Mouse (Mus musculus): ENCODE measurements around the gene Zbtb20. TPM values are rescaled to one million over a fixed set of nuclear protein-coding genes. Genes with fewer than 3 reads are reported as not detected.
"Not testable (repeated sequence)": the region's sequence is repeated elsewhere in the genome, so short reads cannot be mapped to it uniquely, and the experiment has no call there.

Gene Zbtb20
- total RNA-seq, 2 experiments from 2014 or later, result 167 to 189 TPM

DNA sequence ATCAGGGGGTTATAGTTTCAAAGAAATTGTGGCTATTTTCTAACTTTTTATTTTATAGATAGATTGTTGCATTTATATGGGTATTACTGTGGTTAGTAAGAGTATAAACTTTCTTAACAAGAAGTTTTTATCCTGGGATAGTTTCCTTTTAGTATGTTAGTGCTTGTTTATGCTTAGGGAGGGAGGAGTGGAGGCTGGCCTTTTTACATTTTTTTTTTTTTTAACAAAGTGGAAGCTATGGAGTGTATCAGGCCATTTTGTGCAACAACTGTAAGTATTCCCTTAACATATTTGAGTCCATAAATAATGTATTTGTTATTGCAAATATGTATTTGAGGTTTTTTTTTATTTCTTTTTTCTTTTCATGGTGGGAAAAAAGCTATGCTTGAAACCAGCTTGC lies 32.7 kb downstream of the Zbtb20 start:
- intact Hi-C loops (cut with DNase I), result no loop called here
- DNase-seq (ENCODE audit: low spot score), result no peak

DNA sequence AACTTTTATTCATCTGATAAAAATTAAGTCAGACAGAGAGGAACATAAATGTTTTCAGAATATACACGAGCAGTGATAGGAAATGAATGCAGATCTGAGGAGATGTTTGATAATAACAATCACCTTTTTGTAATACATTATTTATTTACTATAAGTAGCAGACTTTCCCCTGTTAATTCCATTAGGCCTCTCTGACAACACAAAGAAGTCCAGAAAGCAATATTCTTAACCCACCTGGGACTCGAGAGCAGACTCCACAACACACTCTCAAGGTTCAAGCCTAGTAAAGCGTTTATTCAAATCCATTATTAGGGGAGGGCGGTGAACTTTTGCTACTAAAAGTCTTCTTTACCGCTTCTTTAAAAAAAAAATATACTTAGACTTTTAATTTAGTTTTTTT lies 33.2 kb downstream of the Zbtb20 start:
- intact Hi-C loops (cut with DNase I), result no loop called here
- no peak for DNase-seq (ENCODE audit: low spot score)

DNA sequence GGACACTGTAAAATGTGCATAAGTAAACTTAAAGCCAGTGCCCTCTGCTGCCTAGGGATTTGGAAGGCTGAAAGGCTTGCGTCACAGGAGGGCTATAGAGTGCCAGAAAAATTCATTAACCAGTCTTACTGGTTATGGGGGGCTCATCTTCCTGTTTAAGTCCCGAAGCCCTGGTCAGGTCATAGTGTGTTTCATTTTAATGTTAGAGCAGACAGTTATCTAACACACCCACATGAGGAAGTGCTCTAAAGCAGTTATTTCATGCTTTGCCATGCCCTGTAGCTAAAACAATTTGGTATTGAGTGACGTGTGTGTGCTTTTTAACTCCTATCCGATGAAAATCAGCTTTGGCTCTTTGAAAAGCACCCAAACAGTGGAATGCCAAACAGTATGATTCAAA lies 34.3 kb downstream of the Zbtb20 start:
- intact Hi-C loops (cut with DNase I), result loop anchor here (5.0 to 10.0 kb wide), 3 partner anchors 455 to 665 kb away; no protein-coding TSS in a partner anchor
- no peak for DNase-seq (ENCODE audit: low spot score)

DNA sequence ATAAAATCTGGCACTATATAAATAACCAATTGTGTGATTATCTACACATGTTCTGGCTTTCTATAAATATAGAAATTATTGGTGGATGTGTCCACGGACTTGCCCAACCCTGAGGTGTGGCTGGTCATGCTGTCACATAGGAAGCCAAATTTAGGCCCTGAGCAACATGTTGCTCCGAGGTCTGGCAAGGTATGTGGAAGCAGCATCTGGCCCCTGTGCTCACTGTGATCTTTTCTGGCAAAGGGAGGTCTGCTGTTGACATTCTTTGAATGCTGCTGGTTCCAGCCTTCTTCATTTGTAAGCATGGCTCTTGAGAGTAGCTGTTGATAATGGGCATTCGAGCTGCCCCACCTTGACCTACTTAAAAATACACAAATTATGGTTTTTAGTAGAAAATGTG lies 35.0 kb downstream of the Zbtb20 start:
- peak; percentile 31 for DNase-seq (ENCODE audit: low spot score)
- intact Hi-C loops (cut with DNase I), result loop anchor here (5.0 to 10.0 kb wide), 3 partner anchors 454 to 664 kb away; no protein-coding TSS in a partner anchor

DNA sequence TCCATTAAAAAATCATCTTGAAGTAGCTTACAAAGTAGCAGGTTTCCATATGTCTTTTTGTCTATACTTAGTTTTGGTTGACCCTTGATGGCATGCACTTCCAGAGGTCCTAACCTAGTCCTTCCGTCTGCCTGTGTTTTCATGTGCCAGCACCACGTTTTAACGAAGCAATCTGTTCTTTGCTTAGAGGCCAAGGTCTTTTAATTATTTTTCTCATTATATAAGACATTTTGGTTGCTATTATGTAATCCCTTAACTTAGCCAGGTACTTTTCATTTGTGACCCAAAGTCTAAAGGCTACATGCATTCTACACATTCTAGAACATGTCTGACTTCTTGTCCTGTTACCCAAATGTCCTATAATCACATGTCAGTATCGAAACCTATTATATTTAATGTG lies 35.6 kb downstream of the Zbtb20 start:
- intact Hi-C loops (cut with DNase I), result loop anchor here (5.0 to 10.0 kb wide), 3 partner anchors 453 to 663 kb away; no protein-coding TSS in a partner anchor
- no peak for DNase-seq (ENCODE audit: low spot score)

DNA sequence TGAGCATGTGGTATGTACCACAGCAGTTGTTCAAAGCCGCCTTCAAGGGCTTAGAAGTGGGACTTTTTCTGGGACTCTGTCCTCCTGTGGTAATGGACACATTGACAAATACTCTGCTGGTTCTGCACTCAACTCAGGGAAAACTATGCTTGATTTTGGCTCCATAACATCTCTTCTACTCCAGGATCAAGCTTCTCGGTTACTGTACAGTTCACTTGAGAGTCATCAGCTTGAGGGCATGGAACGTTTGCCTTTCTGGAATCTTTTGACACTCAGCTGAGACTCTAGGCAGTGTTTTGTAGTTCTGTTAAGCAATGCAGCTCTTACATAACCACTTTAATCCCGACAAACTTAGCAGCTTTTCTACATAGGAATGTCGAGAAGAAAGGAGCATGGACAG lies 36.1 kb downstream of the Zbtb20 start:
- intact Hi-C loops (cut with DNase I), result loop anchor here (5.0 to 10.0 kb wide), 3 partner anchors 453 to 663 kb away; no protein-coding TSS in a partner anchor
- no peak for DNase-seq (ENCODE audit: low spot score)

DNA sequence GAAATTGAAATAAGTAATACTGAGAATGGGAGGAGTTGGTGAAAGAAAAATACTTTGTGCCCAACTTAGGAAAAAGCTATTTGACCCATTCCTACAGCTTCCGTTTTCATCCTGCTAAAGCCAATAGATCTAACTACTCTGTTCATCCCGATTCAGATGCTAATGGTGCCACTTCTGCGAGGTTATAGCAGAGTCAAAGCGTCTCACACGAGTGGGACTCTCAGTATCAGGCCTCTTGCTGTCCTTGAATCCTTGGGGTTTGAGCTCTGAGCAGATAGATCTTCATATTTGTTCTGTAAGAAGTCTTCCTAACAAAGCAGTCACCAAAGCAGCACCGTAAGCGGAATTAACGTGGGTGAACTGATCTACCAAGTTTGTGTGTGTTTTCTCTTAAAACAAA lies 37.6 kb downstream of the Zbtb20 start:
- DNase-seq (ENCODE audit: low spot score), result no peak
- intact Hi-C loops (cut with DNase I), result loop anchor here (5.0 to 10.0 kb wide), 3 partner anchors 452 to 662 kb away; no protein-coding TSS in a partner anchor

DNA sequence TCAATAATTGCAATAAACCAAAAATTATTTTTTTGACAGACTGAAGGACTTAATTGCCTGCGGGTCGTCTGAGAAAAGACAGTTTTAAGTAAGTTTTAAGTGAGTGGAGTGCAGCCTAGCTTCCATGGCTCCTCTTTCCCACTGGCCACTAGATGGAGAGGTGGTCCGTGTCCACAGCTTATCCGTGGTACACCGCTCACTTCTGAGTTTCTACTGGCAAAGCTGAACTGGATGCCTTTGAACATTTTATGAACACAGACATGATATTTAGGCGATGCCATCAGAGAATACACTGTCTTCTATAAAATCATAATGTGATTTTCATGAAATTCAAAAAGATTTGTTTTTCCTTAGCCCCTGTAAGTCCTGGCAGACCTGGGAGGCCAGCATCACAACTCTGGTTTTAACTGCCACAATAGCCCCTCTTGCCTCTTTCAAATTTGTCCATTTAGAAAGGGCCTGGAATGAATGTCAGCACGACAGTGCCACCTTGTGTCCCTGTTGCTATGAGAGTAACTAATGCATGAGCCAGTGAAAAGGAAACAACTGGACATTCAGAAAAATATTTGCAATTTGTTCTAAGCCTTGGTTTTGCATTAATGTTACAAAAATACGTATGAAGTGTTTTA lies 38.9 kb downstream of the Zbtb20 start:
- intact Hi-C loops (cut with DNase I), result loop anchor here (1.0 to 10.0 kb wide), 4 partner anchors 78 to 660 kb away; no protein-coding TSS in a partner anchor
- no peak for DNase-seq (ENCODE audit: low spot score)

DNA sequence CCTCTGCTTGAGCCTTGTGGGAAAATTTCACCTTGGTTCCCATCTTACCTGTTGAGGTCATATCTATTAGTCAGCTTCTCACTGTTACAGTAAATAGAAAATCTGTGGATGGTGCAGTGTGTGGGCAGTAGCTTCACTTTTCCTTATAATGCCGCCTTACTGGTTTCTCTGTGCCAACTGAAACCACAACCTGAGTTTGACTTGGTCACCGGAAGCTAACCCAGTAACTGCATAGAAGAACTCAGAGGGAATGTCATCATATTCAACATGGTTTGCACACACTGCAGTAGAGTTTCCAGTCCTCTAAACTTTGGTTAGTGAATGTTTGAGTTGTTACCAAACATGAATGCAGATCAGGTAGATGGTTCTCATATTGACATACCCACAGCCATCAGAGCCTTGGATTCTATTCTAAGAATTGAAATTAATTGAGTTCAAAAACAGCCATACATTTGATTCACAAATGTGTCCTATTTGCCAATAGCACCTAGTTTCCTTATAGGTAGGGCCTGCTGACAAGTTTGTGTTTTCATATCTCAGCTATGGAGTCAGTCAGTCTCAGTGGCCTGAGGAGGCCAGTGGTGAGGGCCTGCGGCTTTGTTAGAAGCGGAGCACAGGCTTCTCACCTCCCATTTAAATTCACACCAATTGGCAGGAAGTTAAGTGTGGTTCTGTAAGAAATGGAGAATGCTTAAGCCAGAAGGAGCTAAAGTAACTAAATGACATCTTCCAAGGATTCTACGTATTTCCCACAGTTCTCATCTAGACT lies 44.5 kb downstream of the Zbtb20 start:
- intact Hi-C loops (cut with DNase I), result loop anchor here (10.0 kb wide), 2 partner anchors 445 to 655 kb away; no protein-coding TSS in a partner anchor
- no peak for DNase-seq (ENCODE audit: low spot score)

DNA sequence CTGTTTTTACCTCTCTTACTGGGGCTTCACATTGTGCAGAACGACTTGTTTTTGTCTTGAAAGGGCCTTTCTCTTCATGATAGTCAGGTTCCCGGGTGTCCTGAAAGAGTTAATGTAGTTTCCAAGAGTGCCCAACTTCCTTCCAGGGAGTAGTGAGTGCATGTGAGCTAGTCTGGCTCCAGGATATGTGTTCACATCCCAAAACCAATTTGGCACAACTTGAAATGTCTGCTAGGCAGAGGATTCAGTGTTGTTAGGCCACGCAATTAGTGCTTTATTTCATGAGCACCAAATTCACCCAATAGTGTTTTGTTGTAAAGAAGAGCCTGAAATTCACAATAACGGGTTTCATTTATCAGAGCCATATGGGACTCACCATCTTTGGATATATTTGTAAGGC lies 45.8 kb downstream of the Zbtb20 start:
- DNase-seq (ENCODE audit: low spot score), result no peak
- intact Hi-C loops (cut with DNase I), result no loop called here

DNA sequence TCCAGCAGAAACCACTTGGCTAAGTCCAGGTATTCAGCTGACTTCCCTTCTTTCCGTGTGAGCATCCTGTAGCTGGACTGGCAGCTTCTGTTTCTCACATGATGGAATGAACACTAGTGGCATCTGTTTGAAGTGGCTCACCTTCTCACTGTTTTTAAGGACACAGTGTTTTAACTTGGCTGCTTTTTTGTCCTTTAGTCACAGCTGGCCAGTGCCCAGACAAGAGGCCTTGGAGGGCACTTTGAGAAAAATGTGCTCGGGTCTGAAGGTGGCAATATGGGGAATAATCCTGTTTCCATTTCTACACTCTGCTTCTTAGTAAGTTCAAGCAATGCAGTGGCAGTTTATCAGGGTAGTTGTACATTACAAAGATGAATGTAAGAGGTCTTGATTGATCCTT lies 62.5 kb downstream of the Zbtb20 start:
- intact Hi-C loops (cut with DNase I), result no loop called here
- no peak for DNase-seq (ENCODE audit: low spot score)

DNA sequence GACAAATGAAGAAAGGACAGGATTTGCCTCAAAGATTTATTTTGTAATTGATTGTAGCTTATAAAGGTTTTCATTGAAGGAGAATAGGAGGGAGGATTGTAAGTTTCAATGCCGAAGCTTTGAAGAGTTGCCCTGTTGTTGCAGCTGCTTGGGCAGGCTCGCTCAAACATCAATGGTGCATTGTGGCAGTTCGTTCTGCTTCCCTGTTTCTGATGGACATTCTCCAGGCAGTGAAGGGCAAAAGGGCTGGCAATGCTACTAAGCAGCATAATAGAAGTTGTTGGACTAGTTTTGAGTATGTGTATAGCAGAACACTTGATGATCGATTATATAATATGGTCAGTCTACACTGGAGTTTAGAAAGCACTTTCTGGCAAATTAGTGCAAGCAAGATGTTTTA lies 71.3 kb downstream of the Zbtb20 start:
- no peak for DNase-seq (ENCODE audit: low spot score)
- intact Hi-C loops (cut with DNase I), result no loop called here

DNA sequence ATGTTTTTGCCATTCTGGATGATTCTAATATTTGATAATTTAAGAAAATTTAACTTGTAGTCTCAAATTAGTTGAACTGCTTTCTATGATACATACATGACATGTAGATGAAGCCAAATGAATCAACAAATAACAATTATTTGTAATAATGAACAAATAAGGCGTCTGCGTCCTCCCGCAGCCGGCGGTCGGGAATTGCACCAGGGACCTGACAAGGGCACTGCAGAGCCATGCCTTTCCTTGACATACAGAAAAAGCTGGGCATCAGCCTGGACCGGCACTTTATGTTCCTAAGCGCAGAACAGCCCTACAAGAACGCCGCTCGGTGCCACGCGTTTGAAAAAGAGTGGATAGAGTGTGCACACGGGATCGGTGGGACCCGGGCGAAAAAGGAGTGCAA lies 79.7 kb downstream of the Zbtb20 start:
- DNase-seq (ENCODE audit: low spot score); intact Hi-C loops (cut with DNase I): not testable (repeated sequence)

DNA sequence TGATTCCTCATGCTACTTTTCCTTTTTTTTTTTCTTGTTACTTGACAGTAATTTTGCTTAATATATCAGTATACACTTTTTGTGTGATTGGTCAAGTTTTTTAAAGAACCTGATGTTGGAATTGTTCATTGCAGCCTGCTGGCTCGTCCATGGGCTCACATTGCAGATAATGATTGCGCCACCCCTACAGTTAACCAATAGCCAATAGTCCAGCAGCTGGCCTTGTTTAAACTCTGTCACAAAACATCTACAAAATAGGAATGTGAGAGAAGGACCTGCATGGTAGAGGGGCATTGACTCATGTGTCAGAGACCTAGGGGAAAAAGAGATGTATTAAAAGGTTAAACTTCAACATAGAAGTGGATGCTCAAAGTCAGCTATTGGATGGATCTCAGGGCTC lies 97.2 kb downstream of the Zbtb20 start:
- DNase-seq (ENCODE audit: low spot score), result no peak

DNA sequence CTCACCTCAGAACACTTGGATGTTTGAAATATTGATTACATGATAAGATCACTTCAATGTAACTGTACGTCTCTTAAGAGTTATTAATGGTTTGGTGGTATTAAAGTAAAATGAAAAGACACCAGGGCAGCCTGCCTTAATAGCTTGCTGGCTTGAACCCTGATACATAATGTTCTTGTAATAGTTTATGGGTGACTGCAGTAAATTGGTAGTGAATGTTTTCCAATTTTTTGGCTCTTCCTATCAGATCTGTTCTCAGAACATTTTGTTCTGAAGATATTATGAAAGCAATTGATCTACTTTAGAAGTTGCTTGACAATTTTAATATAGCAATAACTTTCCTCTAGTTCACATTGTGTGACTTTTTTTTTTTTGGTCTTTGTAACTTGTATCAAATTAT lies 123.2 kb downstream of the Zbtb20 start:
- intact Hi-C loops (cut with DNase I), result no loop called here
- no peak for DNase-seq (ENCODE audit: low spot score)

More for the DNA sequence above, 97.2 kb downstream of the Zbtb20 start:
- intact Hi-C loops (cut with DNase I), result no loop called here

DNA sequence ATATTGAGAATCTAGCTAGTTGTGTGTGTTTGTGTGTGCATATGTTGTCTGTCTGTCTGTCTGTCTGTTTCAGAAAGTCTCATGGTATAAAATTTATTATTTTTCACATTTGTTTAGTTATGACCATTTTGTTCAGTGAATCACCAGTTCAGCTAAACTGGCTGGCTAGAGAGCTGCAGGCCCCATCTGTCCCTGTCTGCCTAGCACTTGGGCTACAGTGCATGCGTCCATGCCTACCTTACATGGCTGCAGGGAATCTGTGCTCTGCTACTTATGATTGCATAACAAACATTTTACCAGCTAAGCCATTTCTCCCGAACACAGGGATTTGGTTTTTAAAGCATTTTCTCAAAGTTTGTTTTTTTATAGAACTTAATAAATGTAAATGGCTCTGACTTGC lies 150.7 kb downstream of the Zbtb20 start:
- no peak for DNase-seq (ENCODE audit: low spot score)
- intact Hi-C loops (cut with DNase I), result no loop called here

DNA sequence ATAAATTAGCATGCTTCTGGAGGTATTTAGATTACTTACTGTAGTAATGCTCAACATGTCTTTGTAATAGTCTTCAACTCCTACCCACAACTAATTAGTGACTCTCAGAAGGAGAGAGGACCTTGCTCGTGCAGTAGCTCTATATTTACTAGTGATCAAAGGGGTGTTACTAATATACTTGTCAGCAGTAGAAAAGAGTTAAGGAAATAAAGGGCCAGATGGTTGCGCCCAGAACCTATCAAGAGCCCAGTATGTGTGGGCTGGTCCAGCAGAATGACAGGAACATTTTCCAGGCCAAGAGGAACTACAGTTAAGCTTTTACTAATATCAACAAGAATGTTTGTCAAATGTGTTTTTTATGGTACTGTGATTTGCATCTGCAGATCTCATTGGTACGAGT lies 153.6 kb downstream of the Zbtb20 start:
- intact Hi-C loops (cut with DNase I), result no loop called here
- no peak for DNase-seq (ENCODE audit: low spot score)

DNA sequence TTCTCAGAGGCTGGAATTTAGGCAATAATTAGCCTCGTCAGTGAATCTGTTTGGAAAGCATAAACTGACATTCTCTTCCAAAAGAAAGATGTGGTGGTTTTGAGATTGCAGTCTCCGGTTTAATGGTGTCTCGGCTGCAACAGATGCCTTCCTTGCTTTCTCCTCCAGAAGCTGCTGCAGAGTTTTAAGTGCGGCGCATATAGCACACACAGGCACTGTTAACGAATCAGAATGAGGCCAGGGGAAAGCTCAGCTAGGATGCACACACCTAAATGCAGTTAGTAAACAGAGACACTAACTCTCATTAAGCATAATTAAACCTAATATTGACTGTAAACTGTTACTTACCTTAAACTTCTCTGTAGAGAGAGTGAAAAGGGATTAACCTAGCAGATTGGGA lies 160.0 kb downstream of the Zbtb20 start:
- no peak for DNase-seq (ENCODE audit: low spot score)
- intact Hi-C loops (cut with DNase I), result no loop called here

DNA sequence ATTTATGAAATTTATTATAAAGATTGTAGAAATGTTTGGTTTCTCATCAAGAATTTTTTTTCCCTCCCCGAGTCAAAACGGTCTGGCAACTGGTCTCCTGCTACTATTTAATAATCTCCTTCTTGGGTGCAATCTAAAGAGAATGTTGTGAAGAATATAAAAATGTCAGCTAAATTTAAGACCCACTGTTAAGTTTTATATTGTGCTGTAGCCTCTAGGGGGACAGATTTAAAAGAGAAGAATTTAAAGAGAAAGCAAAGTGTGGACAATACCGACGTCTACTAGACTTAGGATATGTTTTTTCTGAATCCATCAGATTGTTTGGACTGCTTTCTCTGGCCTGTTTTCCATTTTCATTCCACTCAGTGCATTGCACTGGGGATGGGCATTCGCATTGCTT lies 160.8 kb downstream of the Zbtb20 start:
- no peak for DNase-seq (ENCODE audit: low spot score)
- intact Hi-C loops (cut with DNase I), result no loop called here

DNA sequence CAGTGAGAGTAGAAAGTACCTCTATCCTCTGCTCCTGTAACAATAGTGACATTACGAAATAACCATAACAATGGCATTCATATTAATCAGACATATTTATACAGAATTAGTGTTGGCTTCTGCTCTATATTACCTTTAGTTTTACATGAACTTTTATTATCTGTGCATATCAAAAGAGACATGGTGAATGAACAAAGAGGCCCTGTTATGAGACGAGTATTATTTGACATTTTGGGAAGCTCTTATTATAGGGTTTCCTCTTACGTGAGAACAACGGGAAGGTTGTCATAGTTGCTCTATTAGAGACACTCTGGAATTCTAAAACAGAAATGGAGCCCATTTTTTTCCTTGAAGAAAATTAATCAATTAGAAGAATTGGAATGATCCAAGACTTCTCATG lies 161.6 kb downstream of the Zbtb20 start:
- no peak for DNase-seq (ENCODE audit: low spot score)
- intact Hi-C loops (cut with DNase I), result no loop called here

DNA sequence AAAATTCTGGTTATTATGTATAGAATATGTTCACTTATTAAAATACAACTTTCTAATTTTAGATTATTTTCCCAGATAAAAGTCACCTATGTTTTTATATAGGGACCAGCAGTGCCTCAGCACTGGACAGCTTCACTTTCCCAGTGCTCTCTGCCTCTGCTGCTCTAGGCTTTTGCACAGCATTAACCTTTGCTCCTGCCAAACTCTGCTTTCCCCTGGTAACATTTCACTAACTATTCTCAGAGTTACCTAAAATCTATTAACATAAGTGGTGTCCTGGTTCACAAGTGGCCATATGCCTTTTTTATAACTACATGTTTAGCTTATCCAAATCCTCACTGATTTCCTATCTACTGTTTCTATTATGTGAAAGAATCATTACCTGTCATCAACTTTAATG lies 169.9 kb downstream of the Zbtb20 start:
- no peak for DNase-seq (ENCODE audit: low spot score)
- intact Hi-C loops (cut with DNase I), result no loop called here
